Mouse (Mus musculus): ENCODE results near the gene Nos3. TPM values are rescaled to one million over a fixed set of nuclear protein-coding genes. Genes with fewer than 3 reads are reported as not detected.
"Not testable (repeated sequence)": the region's sequence is repeated elsewhere in the genome, so short reads cannot be mapped to it uniquely, and the experiment has no call there.

Nos3 gene
- polyA plus RNA-seq, 1 experiment from 2014 or later: 0.06 TPM

GRCm38 (mm10) chr5:24394165-24394894 is 29.7 kb downstream of the Nos3 start:
- POLR2A ChIA-PET: interaction anchor here (0.6 to 2.9 kb wide), 14 partner anchors 10 to 91 kb away, joined by 3 to 13 read pairs (median 4); partner anchors contain the start of genes Agap3 and Fastk
- in situ Hi-C loops (cut with MboI; ENCODE audit: low pct_unique_long_range_greater_than_20kb): no loop called here
- H3K27me3 ChIP-seq: no peaks in the 10 kb centered on the region
- DNase-seq (ENCODE audit: low read depth, low spot score) (peak; percentile 98), ATAC-seq (peak; percentile 90)
- no peak for TF ChIP-seq CTCF (IDR thresholded peaks at IDR 0.05)
- CTCF ChIA-PET: interaction anchor here (0.7 to 9.7 kb wide), 27 partner anchors 10 to 136 kb away, joined by 3 to 222 read pairs (median 5); partner anchors contain the start of genes Agap3, Asic3, Cdk5 and Fastk

GRCm38 (mm10) chr5:24396254-24396653 is 31.6 kb downstream of the Nos3 start:
- CTCF ChIA-PET: interaction anchor here (1.4 to 9.7 kb wide), 5 partner anchors 12 to 74 kb away, joined by 5 to 222 read pairs (median 55); partner anchors contain the start of genes Asic3, Cdk5 and Slc4a2
- ATAC-seq; DNase-seq (ENCODE audit: low read depth, low spot score); H3K27me3 ChIP-seq: not testable (repeated sequence)
- in situ Hi-C loops (cut with MboI; ENCODE audit: low pct_unique_long_range_greater_than_20kb): loop anchor here (5.0 kb wide), 2 partner anchors 41 to 76 kb away; no protein-coding TSS in a partner anchor
- POLR2A ChIA-PET: interaction anchor here (1.5 to 1.8 kb wide), 2 partner anchors 78 to 80 kb away, joined by 4 to 7 read pairs; no protein-coding TSS in a partner anchor

- ChIA-PET CTCF (interaction anchor here (1.2 to 9.7 kb wide), 5 partner anchors 12 to 111 kb away, joined by 3 to 222 read pairs (median 3); partner anchors contain the start of gene Asic3), POLR2A (no interaction called here)
- TF ChIP-seq CTCF (IDR thresholded peaks at IDR 0.05): no peak
- in situ Hi-C loops (cut with MboI; ENCODE audit: low pct_unique_long_range_greater_than_20kb): loop anchor here (5.0 kb wide), 2 partner anchors 38 to 73 kb away; no protein-coding TSS in a partner anchor
- no peak for ATAC-seq
- no peaks in the 10 kb centered on the region for H3K27me3 ChIP-seq
- no peak for DNase-seq (ENCODE audit: low read depth, low spot score)
These were observed 35.1 kb downstream of the Nos3 start for GRCm38 (mm10) chr5:24399686-24400085.

GRCm38 (mm10) chr5:24400362-24400761 is 35.8 kb downstream of the Nos3 start:
- CTCF ChIA-PET: interaction anchor here (0.7 to 9.7 kb wide), 5 partner anchors 12 to 110 kb away, joined by 3 to 222 read pairs (median 3); partner anchors contain the start of gene Asic3
- TF ChIP-seq CTCF (IDR thresholded peaks at IDR 0.05): no peak
- POLR2A ChIA-PET: interaction anchor here (0.6 to 1.9 kb wide), 2 partner anchors 27 to 44 kb away, joined by 3 to 5 read pairs; partner anchors contain the start of gene Fastk
- H3K27me3 ChIP-seq: no peaks in the 10 kb centered on the region
- DNase-seq (ENCODE audit: low read depth, low spot score) (no peak), ATAC-seq (no peak)
- in situ Hi-C loops (cut with MboI; ENCODE audit: low pct_unique_long_range_greater_than_20kb): no loop called here

- ATAC-seq (no peak), DNase-seq (ENCODE audit: low read depth, low spot score) (no peak)
- H3K27me3 ChIP-seq: no peaks in the 10 kb centered on the region
- TF ChIP-seq CTCF (IDR thresholded peaks at IDR 0.05): no peak
- ChIA-PET CTCF (interaction anchor here (0.7 to 9.7 kb wide), 3 partner anchors 11 to 70 kb away, joined by 3 to 222 read pairs (median 5); partner anchors contain the start of gene Asic3), POLR2A (interaction anchor here (0.6 to 1.9 kb wide), 2 partner anchors 26 to 44 kb away, joined by 3 to 5 read pairs; partner anchors contain the start of gene Fastk)
- in situ Hi-C loops (cut with MboI; ENCODE audit: low pct_unique_long_range_greater_than_20kb): no loop called here
These were observed 36.4 kb downstream of the Nos3 start for GRCm38 (mm10) chr5:24400911-24401605.

- no peak for ATAC-seq
- no peak for TF ChIP-seq CTCF (IDR thresholded peaks at IDR 0.05)
These were observed 37.4 kb downstream of the Nos3 start for GRCm38 (mm10) chr5:24401969-24402368.

GRCm38 (mm10) chr5:24404594-24405360 is 40.2 kb downstream of the Nos3 start:
- ChIA-PET POLR2A (interaction anchor here (1.0 to 3.6 kb wide), 6 partner anchors 11 to 48 kb away, joined by 3 to 11 read pairs (median 4); partner anchors contain the start of genes Abcb8, Agap3 and Fastk), CTCF (interaction anchor here (0.8 to 18.6 kb wide), 6 partner anchors 8 to 66 kb away, joined by 3 to 222 read pairs (median 6); partner anchors contain the start of genes Abcb8 and Atg9b)
- peak; percentile 99 for DNase-seq (ENCODE audit: low read depth, low spot score)
- no peaks in the 10 kb centered on the region for H3K27me3 ChIP-seq
- ATAC-seq: peak; percentile 80
- no peak for TF ChIP-seq CTCF (IDR thresholded peaks at IDR 0.05)
- in situ Hi-C loops (cut with MboI; ENCODE audit: low pct_unique_long_range_greater_than_20kb): no loop called here

More at GRCm38 (mm10) chr5:24401969-24402368, 37.4 kb downstream of the Nos3 start:
- no peak for DNase-seq (ENCODE audit: low read depth, low spot score)
- in situ Hi-C loops (cut with MboI; ENCODE audit: low pct_unique_long_range_greater_than_20kb): no loop called here
- POLR2A ChIA-PET: interaction anchor here (1.9 kb wide), 1 partner anchor 25 kb away, joined by 5 read pairs; no protein-coding TSS in a partner anchor
- H3K27me3 ChIP-seq: no peaks in the 10 kb centered on the region
- CTCF ChIA-PET: no interaction called here

GRCm38 (mm10) chr5:24405389-24405876 is 40.8 kb downstream of the Nos3 start:
- ATAC-seq: peak; percentile 20
- no peak for TF ChIP-seq CTCF (IDR thresholded peaks at IDR 0.05)
- POLR2A ChIA-PET: interaction anchor here (1.2 to 3.6 kb wide), 5 partner anchors 10 to 47 kb away, joined by 3 to 11 read pairs (median 4); partner anchors contain the start of genes Abcb8, Agap3, Cdk5 and Slc4a2
- CTCF ChIA-PET: interaction anchor here (1.0 to 18.6 kb wide), 4 partner anchors 9 to 19 kb away, joined by 3 to 222 read pairs (median 10); partner anchors contain the start of genes Abcb8 and Atg9b
- no peaks in the 10 kb centered on the region for H3K27me3 ChIP-seq
- no peak for DNase-seq (ENCODE audit: low read depth, low spot score)
- in situ Hi-C loops (cut with MboI; ENCODE audit: low pct_unique_long_range_greater_than_20kb): no loop called here

- ATAC-seq (no peak), DNase-seq (ENCODE audit: low read depth, low spot score) (no peak)
- in situ Hi-C loops (cut with MboI; ENCODE audit: low pct_unique_long_range_greater_than_20kb): no loop called here
- CTCF ChIA-PET: interaction anchor here (1.2 to 18.6 kb wide), 6 partner anchors 8 to 75 kb away, joined by 3 to 222 read pairs (median 4); partner anchors contain the start of genes Abcb8, Atg9b, Cdk5 and Fastk
- TF ChIP-seq CTCF (IDR thresholded peaks at IDR 0.05): no peak
- no peaks in the 10 kb centered on the region for H3K27me3 ChIP-seq
- POLR2A ChIA-PET: interaction anchor here (1.1 to 3.4 kb wide), 3 partner anchors 11 to 984 kb away, joined by 3 to 27 read pairs (median 4); partner anchors contain the start of genes Cdk5 and Slc4a2
These were observed 44.0 kb downstream of the Nos3 start for GRCm38 (mm10) chr5:24408651-24409050.

Measured in Patski (cell line).